Mouse (Mus musculus): Measurements from ENCODE around the gene Tom1l1.

DNA sequence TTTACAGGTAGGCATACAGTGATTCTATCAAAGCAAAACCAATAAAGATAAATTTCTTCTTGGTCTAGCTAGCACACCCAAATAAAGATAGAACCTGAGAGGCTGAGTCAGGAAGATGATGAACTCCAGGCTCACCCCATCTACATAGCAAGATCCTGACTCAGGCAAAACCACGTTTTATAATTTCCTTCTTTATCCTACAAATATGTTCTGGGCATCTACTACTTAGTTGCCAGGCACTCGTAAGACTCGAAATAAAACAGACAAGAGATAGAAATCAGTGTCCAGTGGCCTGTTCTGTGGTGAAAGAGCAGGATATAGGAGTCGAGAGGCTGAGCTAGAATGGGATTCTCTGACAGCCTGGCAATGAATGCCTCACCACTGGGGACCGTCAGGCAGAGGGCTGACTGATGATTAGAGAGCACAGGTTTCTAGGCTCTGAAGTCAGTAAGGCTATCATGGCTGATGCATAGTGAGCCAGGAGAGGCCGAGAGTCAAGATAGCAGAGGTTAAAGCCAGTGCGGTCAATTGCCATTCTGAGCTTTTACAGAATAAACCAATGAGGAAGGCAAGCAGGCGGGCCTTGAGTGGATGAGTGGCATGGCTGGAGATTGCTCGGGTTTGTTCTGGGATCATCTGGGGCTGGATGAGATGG lies 37.8 kb downstream of the Tom1l1 start:
- no peak for TF ChIP-seq CTCF (IDR thresholded peaks at IDR 0.05; ENCODE audit: borderline replicate concordance, insufficient read depth, low read length)
- no peak for TF ChIP-seq POLR2A (IDR thresholded peaks at IDR 0.05; ENCODE audit: low read depth, low read length)

Data from embryonic fibroblast, embryonic 13.5 days (primary cell).